Mouse (Mus musculus) CH12.LX (cell line): ENCODE results near the gene Slc6a2. TPM values are rescaled to one million over a fixed set of nuclear protein-coding genes. Genes with fewer than 3 reads are reported as not detected.

ENCODE experiments used
- DNase-seq: peaks from one replicate; pipeline ENCODE4 v3.0.0-alpha.2; 2013; ENCODE audit errors: extremely low read depth
- H3K27ac ChIP-seq: 2 replicates; pipeline ENCODE4 v1.5.1; 2012; ENCODE audit warnings: low read depth, mild to moderate bottlenecking, control low read depth, moderate library complexity; ENCODE audit not compliant: insufficient read depth
- H3K27me3 ChIP-seq: replicated peaks from 2 replicates; pipeline ENCODE3; 2012; ENCODE audit warnings: inconsistent platforms
- H3K36me3 ChIP-seq, 2 experiments: replicated peaks in 1 of 2; 2 replicates each; pipeline versions ENCODE3 to v1.6.1; 2012; ENCODE audit warnings: inconsistent platforms in 1 of 2, low read length in 1 of 2, mild to moderate bottlenecking in 1 of 2, mixed read lengths in 1 of 2, moderate library complexity in 1 of 2; ENCODE audit not compliant: control insufficient read depth in 1 of 2, insufficient read depth in 1 of 2
- H3K4me1 ChIP-seq, 2 experiments: 2 replicates each; pipeline ENCODE4 v1.6.1; 2012; ENCODE audit warnings: inconsistent platforms in 1 of 2, moderate library complexity in 1 of 2; ENCODE audit not compliant: insufficient read depth in 2 of 2, control insufficient read depth in 1 of 2
- H3K4me2 ChIP-seq: 2 replicates; pipeline ENCODE4 v1.6.1; 2012; ENCODE audit warnings: low read depth, mild to moderate bottlenecking, control low read depth; ENCODE audit not compliant: poor library complexity, insufficient read depth, severe bottlenecking
- H3K4me3 ChIP-seq, 3 experiments: fragments of 150-350 bp in 1 of 3; sonication (generic) in 1 of 3; replicated peaks in 1 of 3; 2 replicates each; pipeline versions ENCODE3 to v1.5.1; 2011 to 2012; ENCODE audit warnings: low read depth in 2 of 3, low read length in 2 of 3, mild to moderate bottlenecking in 2 of 3, moderate library complexity in 2 of 3, control low read depth in 1 of 3, improper control_type of control experiment in 1 of 3, inconsistent platforms in 1 of 3, mixed read lengths in 1 of 3; ENCODE audit not compliant: poor library complexity in 1 of 3
- H3K79me2 ChIP-seq: replicated peaks from 2 replicates; pipeline ENCODE4 v1.6.1; 2012; ENCODE audit warnings: mild to moderate bottlenecking, moderate library complexity; ENCODE audit not compliant: control insufficient read depth, poor library complexity, insufficient read depth, severe bottlenecking; ENCODE audit errors: extremely low read depth
- H3K9ac ChIP-seq: 2 replicates; pipeline ENCODE4 v1.6.1; 2012; ENCODE audit warnings: low read depth, mild to moderate bottlenecking, control low read depth, moderate library complexity; ENCODE audit not compliant: insufficient read depth
- H3K9me3 ChIP-seq: replicated peaks from 2 replicates; pipeline ENCODE3; 2012; ENCODE audit warnings: low read length, inconsistent platforms, mixed read lengths
- BHLHE40 ChIP-seq: IDR thresholded peaks from 2 replicates; pipeline ENCODE4 v1.6.1; 2011; ENCODE audit warnings: mild to moderate bottlenecking, low read depth, low read length, improper control_type of control experiment
- EP300 ChIP-seq: IDR thresholded peaks from 2 replicates; pipeline ENCODE4 v1.6.1; 2011; ENCODE audit warnings: low read length, improper control_type of control experiment
- ETS1 ChIP-seq: conservative IDR thresholded peaks from 2 replicates; pipeline ENCODE4 v1.6.1; 2012; ENCODE audit warnings: low read depth, mild to moderate bottlenecking, inconsistent platforms, low read length, improper control_type of control experiment, moderate library complexity
- IRF4 ChIP-seq: IDR thresholded peaks from 2 replicates; pipeline ENCODE4 v1.6.1; 2014; ENCODE audit warnings: low read depth, mild to moderate bottlenecking, inconsistent platforms, low read length, improper control_type of control experiment
- JUN ChIP-seq: IDR thresholded peaks from 2 replicates; pipeline ENCODE4 v1.6.1; 2011; ENCODE audit warnings: low read depth, mild to moderate bottlenecking, low read length, improper control_type of control experiment, moderate library complexity; ENCODE audit not compliant: insufficient read depth
- JUND ChIP-seq: conservative IDR thresholded peaks from 2 replicates; pipeline ENCODE4 v1.6.1; 2011; ENCODE audit warnings: low read depth, low read length, improper control_type of control experiment
- MAFK ChIP-seq: IDR thresholded peaks from 2 replicates; pipeline ENCODE4 v1.6.1; 2011; ENCODE audit warnings: low read length, improper control_type of control experiment; ENCODE audit not compliant: insufficient replicate concordance
- MAZ ChIP-seq: IDR thresholded peaks from 2 replicates; pipeline ENCODE4 v1.6.1; 2012; ENCODE audit warnings: low read depth, mild to moderate bottlenecking, inconsistent platforms, low read length, improper control_type of control experiment, moderate library complexity
- MEF2A ChIP-seq: IDR thresholded peaks from 2 replicates; pipeline ENCODE4 v1.6.1; 2014; ENCODE audit warnings: low read depth, mild to moderate bottlenecking, inconsistent platforms, low read length, improper control_type of control experiment, borderline replicate concordance
- MXI1 ChIP-seq: IDR thresholded peaks from 2 replicates; pipeline ENCODE4 v1.6.1; 2011; ENCODE audit warnings: mild to moderate bottlenecking, low read depth, low read length, improper control_type of control experiment
- MYC ChIP-seq: IDR thresholded peaks from 2 replicates; pipeline ENCODE4 v1.6.1; 2011; ENCODE audit warnings: low read depth, mild to moderate bottlenecking, improper control_type of control experiment, low read length
- NELFE ChIP-seq: IDR thresholded peaks from 2 replicates; pipeline ENCODE4 v1.6.1; 2011; ENCODE audit warnings: low read depth, low read length, improper control_type of control experiment
- NRF1 ChIP-seq: IDR thresholded peaks from 2 replicates; pipeline ENCODE4 v1.6.1; 2014; ENCODE audit warnings: low read depth, mild to moderate bottlenecking, inconsistent platforms, low read length, improper control_type of control experiment, moderate library complexity
- SIN3A ChIP-seq: IDR thresholded peaks from 2 replicates; pipeline ENCODE4 v1.6.1; 2012; ENCODE audit warnings: low read length, improper control_type of control experiment, inconsistent platforms
- TCF12 ChIP-seq: IDR thresholded peaks from 2 replicates; pipeline ENCODE4 v1.6.1; 2014; ENCODE audit warnings: low read depth, mild to moderate bottlenecking, inconsistent platforms, low read length, improper control_type of control experiment
- ZNF384 ChIP-seq: IDR thresholded peaks from 2 replicates; pipeline ENCODE4 v1.6.1; 2012; ENCODE audit warnings: low read depth, low read length, improper control_type of control experiment, inconsistent platforms
- dilution Hi-C: fragments of 300-500 bp; cut with MboI; formaldehyde crosslinking; loops from 2 replicates; pipeline ENCODE4 v1.14.3; 2020; ENCODE audit warnings: low sequenced_read_pairs; ENCODE audit not compliant: extremely low pct_unique_long_range_greater_than_20kb, extremely low pct_ligation_motif_present
- in situ Hi-C: fragments of 300-500 bp; cut with MboI; formaldehyde crosslinking; loops from 3 replicates; pipeline ENCODE4 v1.14.3; 2019; ENCODE audit warnings: low sequenced_read_pairs, low pct_ligation_motif_present, low pct_unique_long_range_greater_than_20kb, mixed read lengths
- polyA plus RNA-seq: library from polyadenylated mRNA; unstranded; fragments of >175 nt; gene quantifications from 2 replicates; pipeline ENCODE4 v1.2.1, GENCODE M21; 2012; ENCODE audit warnings: low read depth; ENCODE audit not compliant: insufficient read length
- total RNA-seq, 2 experiments: library from RNA; depleted of rRNA; stranded (reverse); fragments of 300-350 nt in 1 of 2; fragments of >200 nt in 1 of 2; gene quantifications; 2 replicates each; pipeline ENCODE4 v1.2.3; 2012 to 2014

The Slc6a2 gene
- total and polyA plus RNA-seq, 3 experiments, result not detected

- Histone ChIP-seq H3K4me1 (no peaks in the 10 kb centered on the region), H3K9me3 (peaks cover 36% of the 10 kb centered on the region), H3K27me3 (no peaks in the 10 kb centered on the region), H3K4me2 (no peak overlapping the region), H3K4me3 (no peak overlapping the region), H3K27ac (no peak overlapping the region), H3K36me3 (no peaks in the 10 kb centered on the region), H3K79me2 (no peaks in the 10 kb centered on the region), H3K9ac (no peak overlapping the region)
- no peak for DNase-seq
- dilution Hi-C loops (no loop called here), in situ Hi-C loops (no loop called here)
- TF ChIP-seq EP300 (no peak), MYC (no peak), NRF1 (no peak), MAFK (no peak), MEF2A (no peak), IRF4 (no peak), TCF12 (no peak), ZNF384 (no peak), BHLHE40 (no peak), NELFE (no peak), JUND (no peak), ETS1 (no peak), MAZ (no peak), SIN3A (no peak)
These were observed 30.9 kb upstream of the Slc6a2 start for GRCm38 (mm10) chr8:92928986-92929385.

DNA sequence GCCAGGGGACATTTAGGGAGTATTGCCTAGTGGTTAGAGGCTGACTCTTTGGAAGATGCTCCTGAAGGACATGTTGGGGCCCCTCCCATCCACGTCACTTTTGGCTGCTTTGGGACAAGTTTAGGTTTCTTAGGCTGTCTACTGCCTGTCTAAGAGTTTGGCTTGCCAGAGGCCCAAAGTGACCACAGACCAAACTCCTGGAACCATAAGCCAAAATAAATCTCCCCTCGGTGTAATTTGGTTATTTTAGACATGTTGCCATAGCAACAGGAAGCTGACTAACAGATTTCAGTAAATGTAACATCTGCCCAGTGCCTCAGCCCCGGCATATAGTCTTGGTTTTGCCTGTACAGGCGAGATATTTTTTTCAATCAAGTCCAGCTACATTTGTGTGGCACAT lies 21.8 kb upstream of the Slc6a2 start:
- peaks cover 70% of the 10 kb centered on the region for H3K9me3 ChIP-seq
- no peaks in the 10 kb centered on the region for H3K79me2 ChIP-seq
- no peaks in the 10 kb centered on the region for H3K36me3 ChIP-seq
- H3K4me3 ChIP-seq, result no peak overlapping the region
- no peak for DNase-seq
- no peak for TF ChIP-seq MEF2A
- no peak for TF ChIP-seq MXI1
- TF ChIP-seq JUN, result no peak
- no peak overlapping the region for H3K4me2 ChIP-seq
- no peak overlapping the region for H3K27ac ChIP-seq
- H3K4me1 ChIP-seq, result no peaks in the 10 kb centered on the region
- no peaks in the 10 kb centered on the region for H3K27me3 ChIP-seq
- in situ Hi-C loops, result no loop called here
- H3K9ac ChIP-seq, result no peak overlapping the region
- dilution Hi-C loops, result no loop called here
